Mouse (Mus musculus): ENCODE results near the gene Tanc1. TPM values are rescaled to one million over a fixed set of nuclear protein-coding genes. Genes with fewer than 3 reads are reported as not detected.

Tanc1 gene
- polyA plus RNA-seq, 1 experiment from 2014 or later, result 10.8 TPM

- WGBS, result 37% methylated on average over 17 of the region's 17 CpGs
- Histone ChIP-seq H3K9me3 (no peaks in the 10 kb centered on the region), H3K9ac (replicated peaks) (no peak overlapping the region), H3K27ac (replicated peaks) (no peak overlapping the region), H3K4me2 (replicated peaks) (no peak overlapping the region), H3K4me1 (peaks cover 20% of the 10 kb centered on the region; the same call in 1 of the 2 replicates), H3K36me3 (no peaks in the 10 kb centered on the region), H3K4me3 (no peak overlapping the region), H3K27me3 (0 out of 2 replicates have a peak, but pooled peaks cover 3% of the 10 kb centered on the region)
- ATAC-seq (ENCODE audit: low FRiP score, low read depth), result no peak
Observed at GRCm38 (mm10) chr2:59675270-59675995, 63.6 kb downstream of the Tanc1 start.

GRCm38 (mm10) chr2:59676041-59676440 lies 64.2 kb downstream of the Tanc1 start:
- Histone ChIP-seq H3K27ac (replicated peaks) (no peak overlapping the region), H3K4me2 (replicated peaks) (no peak overlapping the region), H3K9me3 (no peaks in the 10 kb centered on the region), H3K9ac (replicated peaks) (no peak overlapping the region), H3K27me3 (0 out of 2 replicates have a peak, but pooled peaks cover 3% of the 10 kb centered on the region), H3K36me3 (no peaks in the 10 kb centered on the region), H3K4me3 (no peak overlapping the region), H3K4me1 (peaks cover 20% of the 10 kb centered on the region; the same call in 1 of the 2 replicates)
- no peak for ATAC-seq (ENCODE audit: low FRiP score, low read depth)
- 85% methylated on average over 6 of the region's 6 CpGs for WGBS

GRCm38 (mm10) chr2:59676442-59676841 lies 64.6 kb downstream of the Tanc1 start:
- H3K27me3 ChIP-seq, result 0 out of 2 replicates have a peak, but pooled peaks cover 3% of the 10 kb centered on the region
- no peaks in the 10 kb centered on the region for H3K36me3 ChIP-seq
- H3K9ac ChIP-seq (replicated peaks), result no peak overlapping the region
- 67% methylated on average over 6 of the region's 6 CpGs for WGBS
- H3K27ac ChIP-seq (replicated peaks), result no peak overlapping the region
- no peaks in the 10 kb centered on the region for H3K9me3 ChIP-seq
- no peak overlapping the region for H3K4me2 ChIP-seq (replicated peaks)
- H3K4me3 ChIP-seq, result no peak overlapping the region
- H3K4me1 ChIP-seq, result peaks cover 20% of the 10 kb centered on the region; the same call in 1 of the 2 replicates
- ATAC-seq (ENCODE audit: low FRiP score, low read depth), result no peak

- H3K9ac ChIP-seq (replicated peaks), result no peak overlapping the region
Observed at GRCm38 (mm10) chr2:59679424-59680020, 67.7 kb downstream of the Tanc1 start.

GRCm38 (mm10) chr2:59680736-59681135 lies 68.9 kb downstream of the Tanc1 start:
- ATAC-seq (ENCODE audit: low FRiP score, low read depth), result no peak

More at GRCm38 (mm10) chr2:59679424-59680020, 67.7 kb downstream of the Tanc1 start:
- H3K27me3 ChIP-seq, result no peaks in the 10 kb centered on the region
- H3K36me3 ChIP-seq, result no peaks in the 10 kb centered on the region
- peaks cover 15% of the 10 kb centered on the region; the same call in 1 of the 2 replicates for H3K4me1 ChIP-seq
- H3K27ac ChIP-seq (replicated peaks), result no peak overlapping the region
- no peak overlapping the region for H3K4me3 ChIP-seq
- no peaks in the 10 kb centered on the region for H3K9me3 ChIP-seq
- ATAC-seq (ENCODE audit: low FRiP score, low read depth), result no peak
- H3K4me2 ChIP-seq (replicated peaks), result no peak overlapping the region
- WGBS, result 89% methylated on average over 10 of the region's 10 CpGs

GRCm38 (mm10) chr2:59681181-59681580 lies 69.3 kb downstream of the Tanc1 start:
- H3K4me1 ChIP-seq, result peaks cover 5% of the 10 kb centered on the region; the same call in 1 of the 2 replicates
- H3K9ac ChIP-seq (replicated peaks), result no peak overlapping the region
- no peaks in the 10 kb centered on the region for H3K36me3 ChIP-seq
- H3K4me3 ChIP-seq, result no peak overlapping the region
- no peak for ATAC-seq (ENCODE audit: low FRiP score, low read depth)
- H3K9me3 ChIP-seq, result no peaks in the 10 kb centered on the region
- no peak overlapping the region for H3K4me2 ChIP-seq (replicated peaks)
- H3K27ac ChIP-seq (replicated peaks), result no peak overlapping the region
- 91% methylated on average over 4 of the region's 4 CpGs for WGBS
- H3K27me3 ChIP-seq, result no peaks in the 10 kb centered on the region

More at GRCm38 (mm10) chr2:59680736-59681135, 68.9 kb downstream of the Tanc1 start:
- Histone ChIP-seq H3K4me2 (replicated peaks) (no peak overlapping the region), H3K4me1 (peaks cover 10% of the 10 kb centered on the region; the same call in 1 of the 2 replicates), H3K36me3 (no peaks in the 10 kb centered on the region), H3K27me3 (no peaks in the 10 kb centered on the region), H3K4me3 (no peak overlapping the region), H3K9me3 (no peaks in the 10 kb centered on the region), H3K9ac (replicated peaks) (no peak overlapping the region), H3K27ac (replicated peaks) (no peak overlapping the region)
- 92% methylated on average over 5 of the region's 5 CpGs for WGBS

- ATAC-seq (ENCODE audit: low FRiP score, low read depth), result no peak
- Histone ChIP-seq H3K9me3 (no peaks in the 10 kb centered on the region), H3K27ac (replicated peaks) (no peak overlapping the region)
Observed at GRCm38 (mm10) chr2:59684864-59685605, 73.2 kb downstream of the Tanc1 start.

GRCm38 (mm10) chr2:59685606-59685950 lies 73.7 kb downstream of the Tanc1 start:
- Histone ChIP-seq H3K9ac (replicated peaks) (no peak overlapping the region), H3K27me3 (no peaks in the 10 kb centered on the region), H3K4me1 (peaks cover 10% of the 10 kb centered on the region), H3K9me3 (no peaks in the 10 kb centered on the region), H3K27ac (replicated peaks) (no peak overlapping the region), H3K4me3 (no peak overlapping the region), H3K36me3 (no peaks in the 10 kb centered on the region), H3K4me2 (replicated peaks) (no peak overlapping the region)
- ATAC-seq (ENCODE audit: low FRiP score, low read depth), result no peak
- 99% methylated on average over 4 of the region's 4 CpGs for WGBS

More at GRCm38 (mm10) chr2:59684864-59685605, 73.2 kb downstream of the Tanc1 start:
- 84% methylated on average over 16 of the region's 16 CpGs for WGBS
- no peak overlapping the region for H3K9ac ChIP-seq (replicated peaks)
- H3K4me3 ChIP-seq, result no peak overlapping the region
- no peak overlapping the region for H3K4me2 ChIP-seq (replicated peaks)
- no peaks in the 10 kb centered on the region for H3K27me3 ChIP-seq
- H3K4me1 ChIP-seq, result peaks cover 10% of the 10 kb centered on the region
- H3K36me3 ChIP-seq, result no peaks in the 10 kb centered on the region

GRCm38 (mm10) chr2:59688261-59689104 lies 76.6 kb downstream of the Tanc1 start:
- H3K36me3 ChIP-seq, result no peaks in the 10 kb centered on the region
- H3K9ac ChIP-seq (replicated peaks), result no peak overlapping the region
- WGBS, result 51% methylated on average over 16 of the region's 16 CpGs
- ATAC-seq (ENCODE audit: low FRiP score, low read depth), result no peak
- no peak overlapping the region for H3K4me3 ChIP-seq
- H3K4me1 ChIP-seq, result peaks cover 10% of the 10 kb centered on the region
- H3K27ac ChIP-seq (replicated peaks), result no peak overlapping the region
- no peaks in the 10 kb centered on the region for H3K9me3 ChIP-seq
- no peak overlapping the region for H3K4me2 ChIP-seq (replicated peaks)
- no peaks in the 10 kb centered on the region for H3K27me3 ChIP-seq

- no peak overlapping the region for H3K27ac ChIP-seq (replicated peaks)
- H3K27me3 ChIP-seq, result no peaks in the 10 kb centered on the region
- H3K4me1 ChIP-seq, result peaks cover 10% of the 10 kb centered on the region
- H3K4me2 ChIP-seq (replicated peaks), result no peak overlapping the region
- WGBS, result 63% methylated on average over 4 of the region's 4 CpGs
- H3K4me3 ChIP-seq, result no peak overlapping the region
- no peaks in the 10 kb centered on the region for H3K9me3 ChIP-seq
- no peaks in the 10 kb centered on the region for H3K36me3 ChIP-seq
- no peak for ATAC-seq (ENCODE audit: low FRiP score, low read depth)
- no peak overlapping the region for H3K9ac ChIP-seq (replicated peaks)
Observed at GRCm38 (mm10) chr2:59691112-59691511, 79.3 kb downstream of the Tanc1 start.

- Histone ChIP-seq H3K4me2 (replicated peaks) (no peak overlapping the region), H3K27me3 (no peaks in the 10 kb centered on the region), H3K4me3 (no peak overlapping the region), H3K27ac (replicated peaks) (no peak overlapping the region), H3K9ac (replicated peaks) (no peak overlapping the region), H3K4me1 (peaks cover 19% of the 10 kb centered on the region), H3K9me3 (no peaks in the 10 kb centered on the region), H3K36me3 (no peaks in the 10 kb centered on the region)
- WGBS, result 77% methylated on average over 5 of the region's 5 CpGs
- ATAC-seq (ENCODE audit: low FRiP score, low read depth), result no peak
Observed at GRCm38 (mm10) chr2:59693473-59693872, 81.6 kb downstream of the Tanc1 start.
